Mouse (Mus musculus) 3T3-L1 (cell line): Measurements from ENCODE around the gene Gars.

ENCODE experiments used
- DNase-seq: peaks from one replicate; pipeline ENCODE4 v3.0.0-alpha.2; 2015; ENCODE audit warnings: low read depth, low spot score

Gars gene

DNA sequence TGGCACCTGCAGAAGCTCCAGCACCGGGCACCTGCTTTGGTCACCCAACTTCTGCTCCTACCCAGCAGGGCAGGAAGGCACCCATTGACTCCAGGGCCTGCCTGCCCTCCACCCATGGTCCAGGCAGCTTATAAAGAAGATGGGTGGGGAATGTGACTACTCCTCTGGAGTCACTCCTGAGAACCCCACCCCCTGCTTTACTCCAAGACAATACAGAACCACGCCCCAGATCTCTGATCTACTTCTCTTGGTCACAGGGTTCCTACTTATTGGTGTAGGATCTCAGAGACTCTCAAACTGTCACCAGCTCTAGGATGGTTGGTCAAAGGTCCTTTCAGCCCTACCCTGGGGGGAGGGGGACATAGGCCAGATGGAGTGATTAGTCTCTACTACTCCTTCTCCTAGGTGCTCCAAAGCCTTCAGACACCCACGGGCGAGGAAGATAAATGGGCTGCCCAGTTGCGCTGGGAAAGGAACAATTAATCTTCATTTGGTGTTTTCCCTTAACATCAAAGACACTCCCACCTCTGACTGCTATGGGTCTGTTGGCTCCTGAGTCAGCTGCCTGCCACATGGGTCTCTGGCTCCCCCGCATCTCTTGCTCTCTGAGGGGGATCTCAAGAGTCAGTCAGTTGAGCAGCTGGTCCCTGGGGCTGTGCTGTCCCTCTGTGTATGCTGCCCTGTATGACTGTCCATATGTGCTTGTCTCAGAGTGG is 55.8 kb downstream of the Gars start:
- no peak for DNase-seq

GRCm38 (mm10) chr6:55098030-55098429 is 60.2 kb downstream of the Gars start:
- peak; percentile 65 for DNase-seq

- DNase-seq, result no peak
Measured at GRCm38 (mm10) chr6:55098603-55099002, 60.8 kb downstream of the Gars start.

DNA sequence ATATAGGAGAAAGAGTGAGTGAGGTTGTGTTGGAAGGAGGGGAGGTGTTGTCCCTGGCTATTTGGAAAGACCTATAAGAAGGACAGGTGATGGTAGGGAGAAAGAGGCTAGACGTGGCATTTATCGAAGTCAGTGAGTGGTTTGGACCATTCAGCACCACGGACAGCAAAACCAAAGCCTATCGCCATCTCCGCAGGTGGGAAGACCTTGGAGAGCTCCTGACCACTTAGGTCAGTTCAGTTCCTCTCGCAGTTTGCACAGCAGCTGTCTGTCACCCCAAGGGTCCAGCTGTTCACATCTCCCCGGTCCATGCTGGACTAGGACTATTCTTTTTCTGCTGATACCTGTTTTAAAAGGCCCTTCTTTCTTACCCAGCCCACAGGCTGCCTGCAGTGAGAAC is 70.6 kb downstream of the Gars start:
- DNase-seq, result peak; percentile 80

DNA sequence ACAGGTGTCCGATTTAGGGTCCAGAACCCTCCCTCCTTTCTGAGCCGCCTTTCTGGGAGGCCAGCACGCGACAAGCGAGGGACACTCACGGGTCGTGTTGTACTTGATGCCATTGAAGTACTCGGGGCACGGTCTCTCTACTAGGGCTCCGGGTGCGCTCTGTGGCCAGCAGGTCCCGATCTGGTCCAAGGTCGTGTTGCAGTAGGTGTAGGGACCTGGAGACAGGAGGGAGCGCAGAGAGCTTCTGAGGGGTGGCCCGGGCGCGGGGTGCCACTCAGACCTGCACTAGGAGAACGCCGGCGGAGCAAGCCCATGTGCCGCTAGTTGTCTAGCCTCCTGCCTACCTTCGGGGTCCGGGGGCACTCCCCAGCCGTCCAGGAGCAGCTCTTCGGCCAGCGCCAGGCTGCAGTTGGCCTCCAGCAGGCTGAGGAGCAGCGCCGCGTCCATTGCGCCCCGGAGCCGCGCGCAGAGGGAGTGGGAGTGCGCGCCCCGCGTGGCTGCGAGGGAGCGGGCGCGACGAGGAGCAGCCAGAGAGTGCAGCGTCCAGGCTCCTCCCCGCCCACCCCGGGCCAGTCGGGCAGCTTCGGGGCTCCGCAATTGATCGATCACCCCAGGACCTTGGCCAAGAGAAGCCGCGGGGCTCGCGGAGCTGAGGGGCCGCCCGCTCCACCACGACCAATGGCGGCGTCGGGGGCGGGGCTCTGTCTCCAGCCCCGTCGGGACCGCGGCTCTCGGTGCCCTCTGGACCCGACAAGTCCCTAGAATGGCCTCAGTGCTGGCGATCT is 79.7 kb downstream of the Gars start:
- no peak for DNase-seq

DNA sequence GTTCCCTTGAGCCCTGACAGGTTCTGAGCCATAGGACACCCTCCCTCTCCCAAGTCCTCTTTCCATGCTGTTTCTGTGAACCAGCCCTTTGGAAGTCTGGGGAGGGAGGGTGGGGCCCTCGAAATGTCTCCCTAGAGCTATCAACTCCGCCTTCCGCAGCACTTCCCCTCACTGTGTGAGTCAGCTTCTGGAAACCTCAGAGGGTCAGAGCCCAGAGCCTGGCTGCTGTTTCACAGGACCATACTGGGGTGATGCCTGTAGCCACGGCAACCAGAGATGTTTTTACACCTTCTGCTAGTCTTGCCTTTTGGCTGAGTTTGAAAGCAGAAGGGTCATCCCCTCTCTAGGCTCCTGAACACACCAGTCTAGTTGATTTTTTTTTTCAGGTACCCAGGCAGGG is 85.2 kb downstream of the Gars start:
- DNase-seq, result peak; percentile 64

DNA sequence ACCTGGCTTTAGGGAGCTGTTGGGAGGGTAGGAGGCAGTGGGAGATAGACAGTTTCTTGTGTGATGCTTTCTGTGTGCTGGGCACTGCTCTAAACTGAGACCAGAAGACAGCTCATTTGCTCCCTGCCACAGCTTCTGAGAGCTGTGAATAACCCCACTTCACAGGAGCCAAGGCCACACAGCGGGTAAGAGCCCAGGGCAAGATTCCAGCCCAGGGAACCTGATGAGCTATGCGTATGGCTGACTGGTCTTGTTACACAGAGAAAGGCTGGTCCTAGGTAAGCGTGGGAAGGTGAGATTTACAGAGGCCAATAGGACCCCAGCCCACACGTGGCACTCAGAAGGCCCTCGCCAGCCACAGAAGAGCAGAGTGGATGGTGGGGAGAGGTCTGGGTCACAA is 88.8 kb downstream of the Gars start:
- no peak for DNase-seq

- DNase-seq, result no peak
Measured at GRCm38 (mm10) chr6:55128391-55128790, 90.6 kb downstream of the Gars start.
